Mouse (Mus musculus) heart, embryonic 14.5 days (tissue): Measurements from ENCODE around the gene Icam4. TPM values are rescaled to one million over a fixed set of nuclear protein-coding genes. Genes with fewer than 3 reads are reported as not detected.

Source experiments
- ATAC-seq: fragments of 200-750 bp; cut with Nextera tagmentation; 2 replicates; pipeline ENCODE4 v1.8.0; 2017; ENCODE audit warnings: low read depth, moderate TSS enrichment; ENCODE audit not compliant: insufficient number of reproducible peaks, insufficient read depth, low FRiP score
- H3K27ac ChIP-seq, 2 experiments: fragments of 200-500 bp in 1 of 2; fragments of 300-500 bp in 1 of 2; sonication (generic) in 1 of 2; replicated peaks in 1 of 2; 2 replicates each; pipeline ENCODE4 v1.5.1; 2012 to 2014; ENCODE audit warnings: low read depth in 2 of 2, low read length in 2 of 2, control low read depth in 1 of 2, mild to moderate bottlenecking in 1 of 2, mixed read lengths in 1 of 2; ENCODE audit not compliant: control insufficient read depth in 1 of 2, insufficient read depth in 1 of 2
- H3K27me3 ChIP-seq: fragments of 300-500 bp; sonication (generic); 2 replicates; pipeline ENCODE4 v1.6.1; 2014; ENCODE audit warnings: mild to moderate bottlenecking, low read length, control low read depth; ENCODE audit not compliant: control insufficient read depth, insufficient read depth
- H3K36me3 ChIP-seq: fragments of 300-500 bp; sonication (generic); 2 replicates; pipeline ENCODE4 v1.6.1; 2014; ENCODE audit warnings: mild to moderate bottlenecking, control low read depth, low read length, mixed read lengths; ENCODE audit not compliant: control insufficient read depth, insufficient read depth
- H3K4me1 ChIP-seq, 2 experiments: fragments of 200-500 bp in 1 of 2; fragments of 300-500 bp in 1 of 2; sonication (generic) in 1 of 2; 2 replicates each; pipeline ENCODE4 v1.6.1; 2012 to 2014; ENCODE audit warnings: low read length in 2 of 2, control low read depth in 1 of 2, mixed read lengths in 1 of 2; ENCODE audit not compliant: control insufficient read depth in 2 of 2, insufficient read depth in 2 of 2
- H3K4me2 ChIP-seq: fragments of 300-500 bp; sonication (generic); 2 replicates; pipeline ENCODE4 v1.6.1; 2014; ENCODE audit warnings: mild to moderate bottlenecking, low read length
- H3K4me3 ChIP-seq, 2 experiments: fragments of 200-500 bp in 1 of 2; fragments of 300-500 bp in 1 of 2; sonication (generic) in 1 of 2; 2 replicates each; pipeline ENCODE4 v1.5.1; 2012 to 2014; ENCODE audit warnings: low read length in 2 of 2, mild to moderate bottlenecking in 2 of 2, control low read depth in 1 of 2, low read depth in 1 of 2, moderate library complexity in 1 of 2; ENCODE audit not compliant: control insufficient read depth in 1 of 2, insufficient read depth in 1 of 2
- H3K9ac ChIP-seq: fragments of 300-500 bp; sonication (generic); 2 replicates; pipeline ENCODE4 v1.6.1; 2014; ENCODE audit warnings: mild to moderate bottlenecking, low read length
- H3K9me3 ChIP-seq: fragments of 300-500 bp; sonication (generic); 2 replicates; pipeline ENCODE4 v1.6.1; 2016; ENCODE audit warnings: low read length, control low read depth; ENCODE audit not compliant: control insufficient read depth
- WGBS: fragments of 180-500 bp; shearing (Covaris S2); extraction: QIAGEN DNeasy Blood & Tissue Kit; methylation state at CpG from one replicate; pipeline ENCODE4 v1.1.7; 2014; 5-methylcytosine and 5-hydroxymethylcytosine counted together
- polyA plus RNA-seq: library from polyadenylated mRNA; unstranded; fragments of >200 nt; fragmentation: Nextera tagmentation; extraction: Ambion mirVana; gene quantifications from 2 replicates; pipeline ENCODE4 v1.2.1, GENCODE M21; 2014

Icam4 gene
- polyA plus RNA-seq, 1 experiment from 2014 or later: 1.3 TPM

DNA sequence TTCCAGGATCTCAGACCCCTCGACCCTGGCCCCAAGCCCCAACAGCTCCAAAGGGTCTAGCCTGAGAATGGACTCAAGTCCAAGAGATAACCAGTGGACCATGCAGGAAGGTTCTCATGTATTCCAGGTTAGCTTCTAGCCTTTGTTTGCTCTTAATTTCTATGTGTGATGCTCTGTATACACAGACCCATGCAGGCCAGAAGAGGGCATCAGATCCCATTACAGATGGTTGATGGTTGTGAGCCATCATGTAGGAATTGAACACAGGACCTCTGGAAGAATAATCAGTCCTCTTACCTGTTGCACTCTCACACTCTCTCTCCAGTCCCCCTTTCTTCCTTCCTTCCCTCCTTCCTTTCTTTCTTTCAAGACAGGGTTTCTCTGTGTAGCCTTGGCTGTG lies 16.8 kb upstream of the Icam4 start:
- Histone ChIP-seq H3K27ac (peak overlapping the region; percentile 55 to 69), H3K4me1 (peaks cover 10 to 15% of the 10 kb centered on the region in 2 experiments; a peak in 3 of 4 replicates), H3K9ac (no peak overlapping the region), H3K36me3 (peaks cover 17% of the 10 kb centered on the region), H3K4me2 (no peak overlapping the region), H3K27me3 (peaks cover 33% of the 10 kb centered on the region), H3K9me3 (no peaks in the 10 kb centered on the region), H3K4me3 (no peak overlapping the region)
- ATAC-seq: no peak
- WGBS: 11% methylated on average over 1 of the region's 1 CpGs

DNA sequence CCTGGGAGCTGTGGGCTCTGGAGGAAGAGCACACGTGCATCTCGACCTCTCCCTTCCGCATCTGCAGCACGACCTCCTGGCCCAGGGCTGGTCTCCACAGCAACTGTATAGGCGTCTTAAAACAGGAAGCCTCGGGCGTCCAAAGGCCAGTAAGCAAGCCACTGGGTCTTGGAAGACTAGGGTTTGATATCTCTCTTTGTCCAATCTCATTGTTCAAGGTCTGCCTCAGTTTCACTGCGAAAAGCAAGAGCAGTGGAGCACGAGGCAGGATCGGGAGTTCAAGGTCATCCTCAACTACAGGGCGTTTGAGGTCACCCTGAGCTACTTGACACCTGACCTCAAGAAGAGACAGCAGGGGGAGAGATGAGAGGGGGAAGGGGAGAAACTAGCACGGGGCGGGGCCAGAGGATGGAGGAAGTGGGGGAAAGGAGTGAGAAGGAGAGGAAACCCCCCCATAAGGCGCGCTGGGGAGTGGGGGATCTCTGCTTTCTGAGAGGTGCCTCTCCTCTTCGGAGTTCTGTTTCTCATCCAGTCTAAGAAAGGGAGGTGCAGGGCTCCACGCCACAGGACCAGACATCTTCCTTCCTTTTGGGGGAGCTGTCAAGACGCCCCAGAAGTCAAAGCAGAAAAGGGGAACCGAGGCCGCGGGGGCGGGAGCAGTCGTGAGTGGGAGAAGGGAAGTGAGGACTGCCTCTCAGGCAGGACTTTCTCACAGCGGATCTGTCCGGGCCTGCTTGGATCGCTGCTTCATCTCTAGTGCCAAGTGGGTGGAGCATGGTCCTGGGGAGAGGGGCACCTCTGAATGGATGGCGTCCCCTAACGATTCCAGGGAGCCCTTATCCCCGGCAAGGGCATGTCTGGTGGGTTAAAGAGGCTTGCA lies 14.2 kb upstream of the Icam4 start:
- peak; percentile 46; the same call in 1 of the 2 replicates for ATAC-seq
- no peaks in the 10 kb centered on the region for H3K9me3 ChIP-seq
- H3K27me3 ChIP-seq: peaks cover 44% of the 10 kb centered on the region
- peak overlapping the region; percentile 64 for H3K9ac ChIP-seq
- peak overlapping the region; percentile 36 to 64; a peak in 3 of 4 replicates for H3K27ac ChIP-seq
- H3K4me1 ChIP-seq: peaks cover 10 to 15% of the 10 kb centered on the region in 2 experiments; a peak in 3 of 4 replicates
- H3K4me2 ChIP-seq: peak overlapping the region; percentile 72
- no peaks in the 10 kb centered on the region for H3K36me3 ChIP-seq
- 6% methylated on average over 29 of the region's 29 CpGs for WGBS
- peak overlapping the region; percentile 42 to 57 for H3K4me3 ChIP-seq

- H3K4me3 ChIP-seq: peak within 1 kb of the TSS; percentile 42 to 57
- no peaks in the 10 kb centered on the region; the same call in 1 of the 2 replicates for H3K36me3 ChIP-seq
- 1% methylated on average over 30 of the region's 30 CpGs for WGBS
- peak; percentile 18 for ATAC-seq
- H3K27me3 ChIP-seq: peaks cover 44% of the 10 kb centered on the region
- H3K9ac ChIP-seq: peak within 1 kb of the TSS; percentile 64
- H3K4me2 ChIP-seq: peak within 1 kb of the TSS; percentile 72
- peaks cover 10 to 15% of the 10 kb centered on the region in 2 experiments; a peak in 3 of 4 replicates for H3K4me1 ChIP-seq
- H3K27ac ChIP-seq: peak within 1 kb of the TSS; percentile 36 to 64; a peak in 3 of 4 replicates
- H3K9me3 ChIP-seq: no peaks in the 10 kb centered on the region
Measured at GRCm38 (mm10) chr9:21015571-21016130, 13.5 kb upstream of the Icam4 start, which contains the start of gene Icam1. Icam1 (plus strand) TSS chr9:21015985.

GRCm38 (mm10) chr9:21016331-21017176 lies 12.6 kb upstream of the Icam4 start:
- Histone ChIP-seq H3K4me2 (peak overlapping the region; percentile 72), H3K27ac (no peak overlapping the region), H3K36me3 (no peaks in the 10 kb centered on the region; the same call in 1 of the 2 replicates), H3K27me3 (peaks cover 44% of the 10 kb centered on the region), H3K4me1 (peaks cover 10 to 15% of the 10 kb centered on the region in 2 experiments; a peak in 3 of 4 replicates), H3K9ac (peak overlapping the region; percentile 64; the same call in 1 of the 2 replicates), H3K4me3 (peak overlapping the region; percentile 42 to 57), H3K9me3 (no peaks in the 10 kb centered on the region)
- ATAC-seq: no peak
- WGBS: 3% methylated on average over 17 of the region's 17 CpGs

DNA sequence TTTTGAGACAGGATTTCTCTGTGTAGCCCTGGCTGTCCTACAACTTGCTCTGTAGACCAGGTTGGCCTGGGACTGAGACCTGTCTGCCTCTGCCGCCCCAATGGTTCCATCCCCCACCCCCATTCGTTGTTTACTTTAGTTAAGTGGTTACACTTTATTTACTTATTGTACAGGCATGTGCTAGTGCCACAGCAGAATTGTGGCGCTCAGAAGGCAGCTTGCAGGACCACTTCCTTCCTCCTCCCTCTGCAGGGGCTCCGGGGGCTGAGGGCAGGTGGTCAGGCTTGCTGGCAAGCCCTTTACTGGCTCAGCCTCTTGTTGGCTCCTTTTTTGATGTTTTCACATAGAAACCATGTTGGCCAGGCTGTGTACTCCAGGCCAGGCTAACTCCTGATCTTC lies 12.0 kb upstream of the Icam4 start:
- no peak overlapping the region for H3K9ac ChIP-seq
- H3K27ac ChIP-seq: no peak overlapping the region
- peaks cover 44% of the 10 kb centered on the region for H3K27me3 ChIP-seq
- WGBS: 32% methylated on average over 4 of the region's 4 CpGs
- H3K9me3 ChIP-seq: no peaks in the 10 kb centered on the region
- H3K36me3 ChIP-seq: no peaks in the 10 kb centered on the region; the same call in 1 of the 2 replicates
- H3K4me3 ChIP-seq: peak overlapping the region in 1 of 2 experiments; percentile 42; a peak in 2 of 4 replicates
- H3K4me2 ChIP-seq: peak overlapping the region; percentile 72
- no peak for ATAC-seq
- peaks cover 10 to 15% of the 10 kb centered on the region in 2 experiments; a peak in 3 of 4 replicates for H3K4me1 ChIP-seq

DNA sequence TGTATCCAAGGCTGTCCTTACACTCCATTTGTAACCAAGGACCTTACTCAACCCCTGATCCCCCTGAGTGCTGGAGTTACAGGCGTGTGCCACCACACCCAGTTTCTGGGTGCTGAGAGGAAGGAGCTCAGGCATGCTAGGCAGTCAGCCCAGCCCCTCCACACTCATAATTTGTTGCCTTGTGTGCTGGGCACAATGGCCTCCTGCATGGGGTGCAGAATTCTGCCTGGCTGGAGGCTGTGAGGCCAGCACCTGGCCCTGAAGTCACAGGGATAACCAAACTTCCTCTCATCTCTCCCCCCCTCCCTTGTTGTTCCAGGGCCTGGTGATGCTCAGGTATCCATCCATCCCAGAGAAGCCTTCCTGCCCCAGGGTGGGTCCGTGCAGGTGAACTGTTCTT lies 10.6 kb upstream of the Icam4 start:
- H3K36me3 ChIP-seq: no peaks in the 10 kb centered on the region; the same call in 1 of the 2 replicates
- H3K9me3 ChIP-seq: no peaks in the 10 kb centered on the region
- WGBS: 72% methylated on average over 2 of the region's 2 CpGs
- ATAC-seq: no peak
- no peak overlapping the region for H3K27ac ChIP-seq
- H3K27me3 ChIP-seq: peaks cover 44% of the 10 kb centered on the region
- no peak overlapping the region for H3K9ac ChIP-seq
- H3K4me1 ChIP-seq: peaks cover 10 to 15% of the 10 kb centered on the region in 2 experiments; a peak in 3 of 4 replicates
- no peak overlapping the region for H3K4me3 ChIP-seq
- no peak overlapping the region for H3K4me2 ChIP-seq

- H3K9ac ChIP-seq: no peak overlapping the region
- H3K4me3 ChIP-seq: no peak overlapping the region
- no peaks in the 10 kb centered on the region for H3K4me1 ChIP-seq
- no peaks in the 10 kb centered on the region for H3K9me3 ChIP-seq
- H3K4me2 ChIP-seq: no peak overlapping the region
- WGBS: 61% methylated on average over 3 of the region's 3 CpGs
- H3K27me3 ChIP-seq: peaks cover 21% of the 10 kb centered on the region
- no peak overlapping the region for H3K27ac ChIP-seq
- H3K36me3 ChIP-seq: peaks cover 4% of the 10 kb centered on the region; the same call in 1 of the 2 replicates
- no peak for ATAC-seq
Measured at GRCm38 (mm10) chr9:21021363-21021762, 7.8 kb upstream of the Icam4 start.
